Mouse (Mus musculus): ENCODE data around the gene Eif4e. TPM values are rescaled to one million over a fixed set of nuclear protein-coding genes. Genes with fewer than 3 reads are reported as not detected.

The Eif4e gene
- polyA plus RNA-seq (2014; fragmentation: Nextera tagmentation; extraction: Ambion mirVana) = 559 and 560 TPM in 2 replicates

GRCm38 (mm10) chr3:138526073-138526915 is at the start of gene Eif4e:
TSS of gene Eif4e (plus strand) at chr3:138526179.
- Histone ChIP-seq H3K27ac (replicated peaks; ENCODE audit: low read depth, low read length) (peak within 1 kb of the TSS; percentile 78), H3K4me3 (ENCODE audit: low read depth, low read length) (peak within 1 kb of the TSS; percentile 99), H3K9me3 (replicated peaks; ENCODE audit: control insufficient read depth, low read length) (no peaks in the 10 kb centered on the region), H3K9ac (replicated peaks; ENCODE audit: low read length) (peak within 1 kb of the TSS; percentile 74), H3K4me1 (ENCODE audit: control insufficient read depth, insufficient read depth, low read length) (no peaks in the 10 kb centered on the region), H3K27me3 (ENCODE audit: control insufficient read depth, insufficient read depth, low read length) (no peaks in the 10 kb centered on the region), H3K36me3 (replicated peaks; ENCODE audit: control insufficient read depth, insufficient read depth, low read depth, low read length) (no peaks in the 10 kb centered on the region), H3K4me2 (ENCODE audit: low read depth, low read length) (peak within 1 kb of the TSS; percentile 77)
- WGBS = 1% methylated on average over 39 of the region's 39 CpGs
- ATAC-seq (replicated peaks; ENCODE audit: insufficient number of reproducible peaks, low FRiP score, low TSS enrichment, low read depth) (peak; percentile 16; the same call in 1 of the 2 replicates), DNase-seq (ENCODE audit: low spot score) (peak; percentile 56)

- Histone ChIP-seq H3K4me1 (ENCODE audit: control insufficient read depth, insufficient read depth, low read length) (no peaks in the 10 kb centered on the region), H3K36me3 (replicated peaks; ENCODE audit: control insufficient read depth, insufficient read depth, low read depth, low read length) (no peaks in the 10 kb centered on the region; the same call in 1 of the 2 replicates), H3K4me3 (ENCODE audit: low read depth, low read length) (no peak overlapping the region), H3K27ac (replicated peaks; ENCODE audit: low read depth, low read length) (no peak overlapping the region), H3K27me3 (ENCODE audit: control insufficient read depth, insufficient read depth, low read length) (no peaks in the 10 kb centered on the region), H3K9me3 (replicated peaks; ENCODE audit: control insufficient read depth, low read length) (no peaks in the 10 kb centered on the region; the same call in 1 of the 2 replicates), H3K4me2 (ENCODE audit: low read depth, low read length) (no peak overlapping the region), H3K9ac (replicated peaks; ENCODE audit: low read length) (no peak overlapping the region)
- 96% methylated on average over 8 of the region's 8 CpGs for WGBS
- DNase-seq (ENCODE audit: low spot score) (no peak), ATAC-seq (replicated peaks; ENCODE audit: insufficient number of reproducible peaks, low FRiP score, low TSS enrichment, low read depth) (no peak)
Observed at GRCm38 (mm10) chr3:138479489-138479888, 46.5 kb upstream of the Eif4e start.

GRCm38 (mm10) chr3:138481526-138482284 is 44.3 kb upstream of the Eif4e start:
- Histone ChIP-seq H3K36me3 (replicated peaks; ENCODE audit: control insufficient read depth, insufficient read depth, low read depth, low read length) (peaks cover 2% of the 10 kb centered on the region; the same call in 1 of the 2 replicates), H3K4me2 (ENCODE audit: low read depth, low read length) (no peak overlapping the region), H3K27me3 (ENCODE audit: control insufficient read depth, insufficient read depth, low read length) (no peaks in the 10 kb centered on the region), H3K4me3 (ENCODE audit: low read depth, low read length) (no peak overlapping the region), H3K4me1 (ENCODE audit: control insufficient read depth, insufficient read depth, low read length) (no peaks in the 10 kb centered on the region), H3K9me3 (replicated peaks; ENCODE audit: control insufficient read depth, low read length) (no peaks in the 10 kb centered on the region; the same call in 1 of the 2 replicates), H3K9ac (replicated peaks; ENCODE audit: low read length) (no peak overlapping the region), H3K27ac (replicated peaks; ENCODE audit: low read depth, low read length) (no peak overlapping the region)
- ATAC-seq (replicated peaks; ENCODE audit: insufficient number of reproducible peaks, low FRiP score, low TSS enrichment, low read depth) (no peak), DNase-seq (ENCODE audit: low spot score) (no peak)
- 77% methylated on average over 14 of the region's 14 CpGs for WGBS

- H3K27ac ChIP-seq (replicated peaks; ENCODE audit: low read depth, low read length) = no peak overlapping the region
- H3K9ac ChIP-seq (replicated peaks; ENCODE audit: low read length) = no peak overlapping the region
- no peak overlapping the region for H3K4me3 ChIP-seq (ENCODE audit: low read depth, low read length)
- no peaks in the 10 kb centered on the region for H3K4me1 ChIP-seq (ENCODE audit: control insufficient read depth, insufficient read depth, low read length)
- H3K9me3 ChIP-seq (replicated peaks; ENCODE audit: control insufficient read depth, low read length) = no peaks in the 10 kb centered on the region; the same call in 1 of the 2 replicates
- ATAC-seq (replicated peaks; ENCODE audit: insufficient number of reproducible peaks, low FRiP score, low TSS enrichment, low read depth) (no peak), DNase-seq (ENCODE audit: low spot score) (no peak)
- no peak overlapping the region for H3K4me2 ChIP-seq (ENCODE audit: low read depth, low read length)
- H3K27me3 ChIP-seq (ENCODE audit: control insufficient read depth, insufficient read depth, low read length) = no peaks in the 10 kb centered on the region
- H3K36me3 ChIP-seq (replicated peaks; ENCODE audit: control insufficient read depth, insufficient read depth, low read depth, low read length) = peaks cover 2% of the 10 kb centered on the region; the same call in 1 of the 2 replicates
- WGBS = 89% methylated on average over 2 of the region's 2 CpGs
Observed at GRCm38 (mm10) chr3:138483240-138483639, 42.7 kb upstream of the Eif4e start.

- WGBS = under 1% methylated on average over 56 of the region's 61 CpGs
- peak overlapping the region; percentile 88 for H3K9ac ChIP-seq (replicated peaks; ENCODE audit: low read length)
- H3K4me2 ChIP-seq (ENCODE audit: low read depth, low read length) = peak overlapping the region; percentile 72
- peaks cover 2% of the 10 kb centered on the region; the same call in 1 of the 2 replicates for H3K36me3 ChIP-seq (replicated peaks; ENCODE audit: control insufficient read depth, insufficient read depth, low read depth, low read length)
- H3K9me3 ChIP-seq (replicated peaks; ENCODE audit: control insufficient read depth, low read length) = no peaks in the 10 kb centered on the region; the same call in 1 of the 2 replicates
- H3K4me1 ChIP-seq (ENCODE audit: control insufficient read depth, insufficient read depth, low read length) = no peaks in the 10 kb centered on the region
- ATAC-seq (replicated peaks; ENCODE audit: insufficient number of reproducible peaks, low FRiP score, low TSS enrichment, low read depth) (no peak), DNase-seq (ENCODE audit: low spot score) (peak; percentile 26)
- H3K4me3 ChIP-seq (ENCODE audit: low read depth, low read length) = peak overlapping the region; percentile 91
- peak overlapping the region; percentile 62 for H3K27ac ChIP-seq (replicated peaks; ENCODE audit: low read depth, low read length)
- no peaks in the 10 kb centered on the region for H3K27me3 ChIP-seq (ENCODE audit: control insufficient read depth, insufficient read depth, low read length)
Observed at GRCm38 (mm10) chr3:138488584-138489326, 37.2 kb upstream of the Eif4e start.

GRCm38 (mm10) chr3:138489327-138490033 is 36.5 kb upstream of the Eif4e start, which contains the start of gene Metap1:
TSS of gene Metap1 (minus strand) at chr3:138489515.
- under 1% methylated on average over 55 of the region's 65 CpGs for WGBS
- H3K27ac ChIP-seq (replicated peaks; ENCODE audit: low read depth, low read length) = peak within 1 kb of the TSS; percentile 62
- peak; percentile 98 for ATAC-seq (replicated peaks; ENCODE audit: insufficient number of reproducible peaks, low FRiP score, low TSS enrichment, low read depth)

GRCm38 (mm10) chr3:138490034-138490337 is 36.0 kb upstream of the Eif4e start:
- no peaks in the 10 kb centered on the region for H3K9me3 ChIP-seq (replicated peaks; ENCODE audit: control insufficient read depth, low read length)
- H3K9ac ChIP-seq (replicated peaks; ENCODE audit: low read length) = peak overlapping the region; percentile 51; the same call in 1 of the 2 replicates
- ATAC-seq (replicated peaks; ENCODE audit: insufficient number of reproducible peaks, low FRiP score, low TSS enrichment, low read depth) = no peak
- peak overlapping the region; percentile 50 for H3K4me2 ChIP-seq (ENCODE audit: low read depth, low read length)
- no peak for DNase-seq (ENCODE audit: low spot score)
- no peaks in the 10 kb centered on the region for H3K4me1 ChIP-seq (ENCODE audit: control insufficient read depth, insufficient read depth, low read length)
- H3K27ac ChIP-seq (replicated peaks; ENCODE audit: low read depth, low read length) = no peak overlapping the region
- H3K4me3 ChIP-seq (ENCODE audit: low read depth, low read length) = peak overlapping the region; percentile 91
- WGBS = 32% methylated on average over 6 of the region's 6 CpGs
- no peaks in the 10 kb centered on the region for H3K36me3 ChIP-seq (replicated peaks; ENCODE audit: control insufficient read depth, insufficient read depth, low read depth, low read length)
- no peaks in the 10 kb centered on the region for H3K27me3 ChIP-seq (ENCODE audit: control insufficient read depth, insufficient read depth, low read length)

More at GRCm38 (mm10) chr3:138489327-138490033, 36.5 kb upstream of the Eif4e start, which contains the start of gene Metap1:
- no peaks in the 10 kb centered on the region for H3K27me3 ChIP-seq (ENCODE audit: control insufficient read depth, insufficient read depth, low read length)
- H3K4me1 ChIP-seq (ENCODE audit: control insufficient read depth, insufficient read depth, low read length) = no peaks in the 10 kb centered on the region
- peaks cover 2% of the 10 kb centered on the region; the same call in 1 of the 2 replicates for H3K36me3 ChIP-seq (replicated peaks; ENCODE audit: control insufficient read depth, insufficient read depth, low read depth, low read length)
- DNase-seq (ENCODE audit: low spot score) = peak; percentile 95
- peak within 1 kb of the TSS; percentile 72 for H3K4me2 ChIP-seq (ENCODE audit: low read depth, low read length)
- H3K9ac ChIP-seq (replicated peaks; ENCODE audit: low read length) = peak within 1 kb of the TSS; percentile 88
- peak within 1 kb of the TSS; percentile 91 for H3K4me3 ChIP-seq (ENCODE audit: low read depth, low read length)
- H3K9me3 ChIP-seq (replicated peaks; ENCODE audit: control insufficient read depth, low read length) = no peaks in the 10 kb centered on the region; the same call in 1 of the 2 replicates

Data from embryonic facial prominence, embryonic 11.5 days (tissue).